Mouse (Mus musculus): Measurements from ENCODE around the gene Pknox1. TPM values are rescaled to one million over a fixed set of nuclear protein-coding genes. Genes with fewer than 3 reads are reported as not detected.
"Not testable (repeated sequence)": the region's sequence is repeated elsewhere in the genome, so short reads cannot be mapped to it uniquely, and the experiment has no call there.

The Pknox1 gene
- total and polyA plus RNA-seq, 3 experiments, result 17.2 to 24.3 (median 20.6) TPM

GRCm38 (mm10) chr17:31552601-31553000, 11.9 kb upstream of the Pknox1 start:
- not testable (repeated sequence) for DNase-seq

GRCm38 (mm10) chr17:31556253-31556652, 8.3 kb upstream of the Pknox1 start:
- DNase-seq, result no peak

GRCm38 (mm10) chr17:31557124-31557880, 7.2 kb upstream of the Pknox1 start:
- DNase-seq, result no peak

- no peak for DNase-seq
These were observed 6.5 kb upstream of the Pknox1 start for GRCm38 (mm10) chr17:31557947-31558542.

GRCm38 (mm10) chr17:31559021-31559789, 5.3 kb upstream of the Pknox1 start:
- DNase-seq, result no peak

- no peak for DNase-seq
These were observed 911 bp upstream of the Pknox1 start for GRCm38 (mm10) chr17:31563632-31564014.

- no peak for DNase-seq
These were observed 265 bp downstream of the Pknox1 start for GRCm38 (mm10) chr17:31564858-31565140.

- DNase-seq, result peak; percentile 80
These were observed 865 bp downstream of the Pknox1 start for GRCm38 (mm10) chr17:31565141-31566056.

- no peak for DNase-seq
These were observed 1.7 kb downstream of the Pknox1 start for GRCm38 (mm10) chr17:31566276-31566675.

- no peak for DNase-seq
These were observed 5.2 kb downstream of the Pknox1 start for GRCm38 (mm10) chr17:31569756-31570155.

- no peak for DNase-seq
These were observed 5.9 kb downstream of the Pknox1 start for GRCm38 (mm10) chr17:31570321-31570925.

GRCm38 (mm10) chr17:31571689-31572088, 7.2 kb downstream of the Pknox1 start:
- DNase-seq, result no peak

GRCm38 (mm10) chr17:31574662-31575061, 10.1 kb downstream of the Pknox1 start:
- DNase-seq, result no peak

- DNase-seq, result no peak
These were observed 12.1 kb downstream of the Pknox1 start for GRCm38 (mm10) chr17:31576394-31577175.

- no peak for DNase-seq
These were observed 15.8 kb downstream of the Pknox1 start for GRCm38 (mm10) chr17:31580344-31580743.

GRCm38 (mm10) chr17:31583185-31583584, 18.7 kb downstream of the Pknox1 start:
- no peak for DNase-seq

GRCm38 (mm10) chr17:31583781-31584180, 19.2 kb downstream of the Pknox1 start:
- no peak for DNase-seq

GRCm38 (mm10) chr17:31588115-31588514, 23.6 kb downstream of the Pknox1 start:
- no peak for DNase-seq

- no peak for DNase-seq
These were observed 24.2 kb downstream of the Pknox1 start for GRCm38 (mm10) chr17:31588726-31589125.

- DNase-seq, result no peak
These were observed 26.3 kb downstream of the Pknox1 start for GRCm38 (mm10) chr17:31590846-31591245.

GRCm38 (mm10) chr17:31594590-31594989, 30.1 kb downstream of the Pknox1 start:
- DNase-seq, result no peak

Measured in adrenal gland, adult 2 months (tissue).